Comparison of ENCODE assay signal across 30 mouse cellular contexts in genomic region chr17:90362169-90362568, GRCm38 (mm10).
"Had no signal": no experiment of that assay in that cellular context is flagged by ENCODE, and none has a peak within 500 bp of the region (broad histone marks: within the 10 kb centered on the region; RNA-seq: fewer than 3 reads in every experiment).

No protein-coding gene starts in this region.

- H3K27ac ChIP-seq: limb, embryonic 10.5 days; limb, embryonic 12.5 days; limb, embryonic 13.5 days; limb, embryonic 15.5 days; liver, embryonic 12.5 days; liver, embryonic 13.5 days; liver, embryonic 14.5 days; liver, embryonic 15.5 days; lung, embryonic 15.5 days; macrophage; midbrain, embryonic 10.5 days; midbrain, embryonic 12.5 days; midbrain, embryonic 13.5 days; midbrain, embryonic 15.5 days; neural tube, embryonic 12.5 days had no signal

- H3K4me3 ChIP-seq: limb, embryonic 10.5 days; limb, embryonic 12.5 days; limb, embryonic 13.5 days; limb, embryonic 15.5 days; liver, embryonic 12.5 days; liver, embryonic 13.5 days; liver, embryonic 15.5 days; lung, embryonic 15.5 days; megakaryocyte, embryonic 14.5 days; midbrain, embryonic 10.5 days; midbrain, embryonic 12.5 days; midbrain, embryonic 13.5 days; midbrain, embryonic 15.5 days; myocyte; neural tube, embryonic 12.5 days had no signal

- DNase-seq: left cerebral cortex, postnatal 4 days; liver; liver, embryonic 13.5 days; liver, postnatal 0 days; lung, adult 18-20 months; lung, adult 2 months; lung, embryonic 14.5 days; lung, postnatal 10 days; lung, postnatal 14 days; lung, postnatal 36 days; lung, postnatal 4 days; midbrain, embryonic 14.5 days had no signal

- ATAC-seq: liver, embryonic 12.5 days; liver, postnatal 0 days; lung, postnatal 0 days; midbrain, embryonic 13.5 days; midbrain, embryonic 15.5 days; midbrain, embryonic 16.5 days had no signal
